Mouse (Mus musculus) Muller cell, postnatal 12 days (primary cell): ENCODE measurements at regions not wholly inside any gene's neighbourhood (a gene's known extent, or its start where the extent isn't known, plus 50 kb on each side); places are given as distances from the start of the nearest gene placed in this dataset.
A peak's percentile ranks its signal among the peaks of the same experiment; 100 is the strongest.

Experiments
- DNase-seq: peaks from one replicate; pipeline ENCODE4 v3.0.0-alpha.2; 2015; ENCODE audit errors: inconsistent ontology term

- DNase-seq, result peak; percentile 23
These were observed 92.1 kb downstream of the Bcl2l11 start for GRCm38 (mm10) chr2:128217784-128218467.

DNA sequence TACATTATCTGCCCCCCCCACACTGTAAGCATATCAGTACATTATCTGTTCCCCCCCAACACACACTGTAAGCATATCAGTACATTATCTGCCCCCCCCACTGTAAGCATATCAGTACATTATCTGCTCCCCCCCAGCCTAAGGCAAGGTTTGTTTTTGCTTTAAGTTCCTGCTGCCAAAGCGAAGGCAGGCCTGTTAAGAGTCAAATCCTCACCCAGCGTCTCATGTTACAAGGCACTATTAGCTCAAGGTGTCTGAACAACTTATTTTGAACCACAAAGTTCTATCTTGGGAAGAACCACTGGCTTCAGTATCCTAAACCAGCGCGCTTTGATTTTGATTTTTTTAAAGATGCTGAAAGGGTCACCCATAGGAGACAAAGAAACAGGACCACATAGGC, 93.1 kb downstream of the Bcl2l11 start:
- DNase-seq, result no peak

DNA sequence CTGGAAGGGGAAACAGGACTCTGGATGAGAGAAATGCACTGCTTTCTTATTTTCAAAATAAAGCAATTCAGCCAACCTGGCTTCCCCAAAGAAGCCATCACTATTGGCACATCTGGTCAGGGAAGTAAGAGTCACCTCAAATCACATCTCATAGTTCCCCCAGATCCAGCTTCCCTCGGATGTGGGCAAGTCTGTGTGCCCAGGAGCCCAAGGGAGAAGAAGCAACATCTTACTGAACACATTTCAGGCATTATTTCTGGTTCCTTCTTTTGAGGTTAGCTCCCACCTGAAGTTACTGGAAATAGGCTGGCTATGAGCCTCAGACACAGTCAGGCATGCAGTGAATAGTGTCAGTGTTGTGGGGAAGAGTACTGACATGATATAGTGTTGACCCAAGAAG, 95.2 kb downstream of the Bcl2l11 start:
- no peak for DNase-seq

DNA sequence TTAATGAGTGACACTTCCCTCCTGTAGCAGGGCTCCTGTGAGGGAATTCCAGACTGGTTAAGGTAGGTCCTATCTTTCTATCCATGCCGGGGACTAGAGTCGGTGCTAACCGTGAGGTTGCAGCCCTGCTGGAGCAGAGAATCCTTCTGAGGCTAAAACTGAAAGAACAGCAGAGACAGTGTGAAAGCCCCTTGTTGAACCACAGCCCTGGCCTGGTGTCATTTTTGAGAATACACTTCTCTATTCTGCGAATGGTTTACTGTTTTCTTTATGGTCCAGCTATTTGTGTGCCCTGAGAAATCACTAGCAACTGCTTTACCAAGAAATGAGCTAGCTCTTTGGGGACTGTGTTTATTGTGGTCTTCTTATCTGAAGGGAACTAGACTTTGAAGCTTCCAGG, 95.8 kb downstream of the Bcl2l11 start:
- DNase-seq, result no peak

DNA sequence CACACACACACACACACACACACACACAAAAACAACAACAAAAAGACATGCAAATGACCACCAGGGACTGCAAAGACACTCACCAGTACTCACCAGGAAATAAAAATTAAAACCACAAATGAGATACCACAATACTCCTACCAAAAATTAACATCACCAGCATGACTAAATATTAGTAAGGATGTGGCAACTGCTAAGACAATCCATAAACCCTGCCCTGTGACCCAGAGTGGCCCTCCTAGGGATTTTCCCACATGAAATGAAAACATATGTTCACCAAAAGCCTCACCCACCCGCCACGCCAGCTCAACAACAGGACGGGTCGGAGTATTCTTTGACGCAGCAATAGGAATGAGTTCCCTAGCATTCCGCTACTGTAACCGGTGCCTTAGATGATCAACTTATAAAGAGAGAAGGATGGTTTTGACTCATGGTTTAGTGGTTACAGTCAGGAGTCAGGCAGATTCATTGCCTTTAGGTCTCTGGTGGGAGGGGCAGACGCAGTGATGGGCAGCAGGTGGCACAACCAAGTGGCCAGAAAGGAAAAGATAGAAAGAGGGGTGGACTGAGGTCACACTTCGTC, 100.7 kb downstream of the Bcl2l11 start:
- no peak for DNase-seq

GRCm38 (mm10) chr2:128229730-128230129, 103.9 kb downstream of the Bcl2l11 start:
- peak; percentile 41 for DNase-seq

- no peak for DNase-seq
These were observed 105.1 kb downstream of the Bcl2l11 start for GRCm38 (mm10) chr2:128230921-128231320.

- DNase-seq, result no peak
These were observed 105.5 kb downstream of the Bcl2l11 start for GRCm38 (mm10) chr2:128231338-128231737.

- DNase-seq, result no peak
These were observed 106.2 kb downstream of the Bcl2l11 start for GRCm38 (mm10) chr2:128232027-128232426.

GRCm38 (mm10) chr2:128235127-128235526, 109.3 kb downstream of the Bcl2l11 start:
- no peak for DNase-seq

GRCm38 (mm10) chr2:128239451-128239850, 113.6 kb downstream of the Bcl2l11 start:
- no peak for DNase-seq

DNA sequence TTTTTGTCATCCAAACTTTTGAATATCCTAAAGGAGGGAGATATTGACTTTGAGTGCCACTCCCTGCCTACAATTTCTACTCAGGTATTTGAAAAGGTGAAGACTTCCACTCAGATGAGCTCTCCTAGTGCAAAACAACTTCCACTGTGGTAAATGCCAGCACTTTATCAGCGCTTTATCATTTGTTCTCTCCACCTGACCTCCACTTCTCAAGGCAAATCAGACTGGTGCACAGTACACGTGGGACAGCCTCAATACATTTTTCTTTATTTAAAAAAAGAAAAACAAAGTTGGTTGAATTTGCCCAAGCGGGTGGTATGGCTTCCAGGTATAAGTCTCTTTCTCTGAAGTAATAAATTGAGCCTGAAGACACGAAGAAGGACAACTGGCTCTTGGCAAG, 114.2 kb downstream of the Bcl2l11 start:
- DNase-seq, result no peak

GRCm38 (mm10) chr2:128240536-128241279, 114.9 kb downstream of the Bcl2l11 start:
- peak; percentile 51 for DNase-seq

- peak; percentile 42 for DNase-seq
These were observed 115.4 kb downstream of the Bcl2l11 start for GRCm38 (mm10) chr2:128241280-128241665.

GRCm38 (mm10) chr2:128245544-128245943, 119.7 kb downstream of the Bcl2l11 start:
- peak; percentile 72 for DNase-seq

- DNase-seq, result no peak
These were observed 122.1 kb downstream of the Bcl2l11 start for GRCm38 (mm10) chr2:128247967-128248366.

DNA sequence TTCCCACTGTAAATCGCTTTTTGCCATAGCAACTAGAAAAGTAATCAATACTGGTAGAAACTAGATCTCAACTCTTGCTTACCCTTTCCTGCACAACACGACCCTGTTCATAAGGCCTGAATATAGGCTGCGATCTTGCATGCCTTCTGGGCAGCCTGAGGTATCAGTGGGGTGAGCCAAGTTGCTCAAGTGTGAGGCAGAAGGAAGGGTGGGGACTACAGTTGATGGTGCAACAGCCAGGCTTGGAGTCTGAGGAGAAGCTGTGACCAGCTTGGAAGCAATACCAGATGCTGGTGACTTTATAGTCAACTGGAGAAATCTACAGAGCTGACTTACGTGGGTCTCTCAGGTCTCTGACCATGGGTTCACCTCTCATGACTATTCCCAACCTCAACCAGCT, 123.3 kb downstream of the Bcl2l11 start:
- no peak for DNase-seq

GRCm38 (mm10) chr2:128249607-128250006, 123.8 kb downstream of the Bcl2l11 start:
- no peak for DNase-seq

DNA sequence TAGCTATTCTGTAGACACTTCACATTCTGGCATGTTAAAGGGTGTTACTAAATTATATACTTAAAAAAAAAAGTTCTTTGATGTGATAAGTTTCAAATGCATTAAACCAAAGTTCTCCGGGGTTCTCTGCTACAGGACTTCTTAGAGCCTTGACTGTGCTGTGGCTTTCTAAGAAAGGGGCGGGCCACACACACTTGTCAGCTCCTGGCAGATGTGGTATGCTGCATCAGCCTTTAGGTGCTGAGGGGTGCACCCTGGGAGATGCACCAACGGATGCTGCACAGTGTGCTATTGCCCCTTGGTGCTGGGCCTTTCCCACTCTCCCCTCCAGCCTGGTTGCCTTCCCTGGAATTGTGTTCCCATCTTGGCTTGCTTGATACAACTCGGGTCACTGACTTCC, 125.0 kb downstream of the Bcl2l11 start:
- DNase-seq, result no peak

GRCm38 (mm10) chr2:128256651-128257050, 130.8 kb downstream of the Bcl2l11 start:
- no peak for DNase-seq

GRCm38 (mm10) chr2:128257262-128257661, 131.4 kb downstream of the Bcl2l11 start:
- no peak for DNase-seq

- no peak for DNase-seq
These were observed 138.0 kb downstream of the Bcl2l11 start for GRCm38 (mm10) chr2:128263880-128264279.
